Mouse (Mus musculus) heart, postnatal 0 days (tissue): ENCODE results near the gene Ttc16.

ENCODE experiments used
- CTCF ChIP-seq: IDR thresholded peaks from 2 replicates; pipeline ENCODE4 v1.5.1; 2016; ENCODE audit warnings: antibody characterized with exemption, control low read depth, low read depth
- EP300 ChIP-seq: IDR thresholded peaks from 2 replicates; pipeline ENCODE4 v1.6.1; 2016; ENCODE audit warnings: antibody characterized with exemption, low read depth

GRCm38 (mm10) chr2:32712934-32713817 lies 62.3 kb downstream of the Ttc16 start, which contains the start of gene Cdk9:
- TF ChIP-seq CTCF, result peak; percentile 97
- no peak for TF ChIP-seq EP300
